Mouse (Mus musculus) urinary bladder, postnatal 10 days (tissue): ENCODE measurements around the gene Mta2.
"Not testable (repeated sequence)": the region's sequence is repeated elsewhere in the genome, so short reads cannot be mapped to it uniquely, and the experiment has no call there.

Experiments used
- DNase-seq: peaks from one replicate; pipeline ENCODE4 v3.0.0; 2022; ENCODE audit warnings: low spot score

The Mta2 gene

GRCm38 (mm10) chr19:8941515-8942217 lies at the start of gene Mta2:
Gene Mta2 (plus strand): TSS chr19:8941875.
- DNase-seq = peak; percentile 91

GRCm38 (mm10) chr19:8892829-8893766 lies 48.6 kb upstream of the Mta2 start, which contains the start of gene Ints5:
Gene Ints5 (plus strand): TSS chr19:8893005.
- DNase-seq = no peak

GRCm38 (mm10) chr19:8895397-8895960 lies 46.2 kb upstream of the Mta2 start:
- DNase-seq = no peak

GRCm38 (mm10) chr19:8896231-8896630 lies 45.4 kb upstream of the Mta2 start:
- DNase-seq = not testable (repeated sequence)

GRCm38 (mm10) chr19:8897211-8897864 lies 44.3 kb upstream of the Mta2 start:
- not testable (repeated sequence) for DNase-seq

GRCm38 (mm10) chr19:8897865-8898495 lies 43.7 kb upstream of the Mta2 start, which contains the start of gene Ganab:
Gene Ganab (plus strand): TSS chr19:8898071.
- DNase-seq = peak; percentile 77

- no peak for DNase-seq
Observed at GRCm38 (mm10) chr19:8898576-8898975, 43.1 kb upstream of the Mta2 start.

GRCm38 (mm10) chr19:8899079-8899478 lies 42.6 kb upstream of the Mta2 start:
- no peak for DNase-seq

- DNase-seq = no peak
Observed at GRCm38 (mm10) chr19:8903412-8903811, 38.3 kb upstream of the Mta2 start.

GRCm38 (mm10) chr19:8908531-8908930 lies 33.1 kb upstream of the Mta2 start:
- DNase-seq = no peak

GRCm38 (mm10) chr19:8911810-8912209 lies 29.9 kb upstream of the Mta2 start:
- no peak for DNase-seq

GRCm38 (mm10) chr19:8914212-8914611 lies 27.5 kb upstream of the Mta2 start:
- DNase-seq = no peak

- DNase-seq = no peak
Observed at GRCm38 (mm10) chr19:8919000-8919399, 22.7 kb upstream of the Mta2 start.

- DNase-seq = no peak
Observed at GRCm38 (mm10) chr19:8919684-8920072, 22.0 kb upstream of the Mta2 start.

GRCm38 (mm10) chr19:8920073-8920736 lies 21.5 kb upstream of the Mta2 start, which contains the start of gene B3gat3:
Gene B3gat3 (plus strand): TSS chr19:8920374.
- DNase-seq = peak; percentile 82

- no peak for DNase-seq
Observed at GRCm38 (mm10) chr19:8920836-8921291, 20.8 kb upstream of the Mta2 start.

- DNase-seq = no peak
Observed at GRCm38 (mm10) chr19:8921741-8922140, 19.9 kb upstream of the Mta2 start.

- DNase-seq = no peak
Observed at GRCm38 (mm10) chr19:8926766-8927165, 14.9 kb upstream of the Mta2 start.

GRCm38 (mm10) chr19:8927891-8928525 lies 13.7 kb upstream of the Mta2 start:
- no peak for DNase-seq

GRCm38 (mm10) chr19:8928689-8929223 lies 12.9 kb upstream of the Mta2 start:
- DNase-seq = no peak
